Comparison of ENCODE assay signal across 27 mouse cellular contexts in the genomic region with DNA sequence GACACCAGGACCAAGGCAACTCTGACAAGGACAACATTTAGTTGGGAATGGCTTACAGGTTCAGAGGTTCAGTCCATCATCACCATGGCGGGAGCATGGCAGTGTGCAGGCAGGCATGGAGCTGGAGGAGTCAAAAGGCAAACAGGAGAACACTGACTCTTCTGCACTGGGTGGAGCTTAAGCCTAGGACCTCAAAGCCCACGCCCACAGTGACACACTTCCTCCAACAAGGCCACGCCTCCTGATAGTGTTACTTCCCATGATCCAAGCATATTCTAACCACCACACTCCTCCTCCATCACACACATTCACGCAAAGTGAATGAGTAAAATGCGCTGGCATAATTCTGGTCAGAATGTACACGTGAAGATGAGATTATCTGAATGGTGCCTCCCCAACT. TPM values are rescaled to one million over a fixed set of nuclear protein-coding genes. Genes with fewer than 3 reads are reported as not detected.
DNase-seq lines count a peak whose midpoint lies in the region; ATAC-seq lines count a peak whose summit lies in the region.
"Had no signal": no experiment of that assay in that cellular context is flagged by ENCODE, and none has a peak within 500 bp of the region (broad histone marks: within the 10 kb centered on the region; RNA-seq: fewer than 3 reads in every experiment).

No protein-coding gene starts in this region.

- no peak overlapping the region for H3K4me2 ChIP-seq in midbrain, embryonic 13.5 days (replicated peaks)
- no peak overlapping the region for H3K4me2 ChIP-seq in forebrain, embryonic 16.5 days (ENCODE audit: low read length)
- H3K4me2 ChIP-seq: embryonic facial prominence, embryonic 12.5 days; forebrain, embryonic 13.5 days; forebrain, embryonic 15.5 days had no signal

- peaks cover 13% of the 10 kb centered on the region for H3K4me1 ChIP-seq in midbrain, embryonic 13.5 days (replicated peaks)
- peaks cover 19% of the 10 kb centered on the region for H3K4me1 ChIP-seq in forebrain, embryonic 16.5 days (replicated peaks; ENCODE audit: control insufficient read depth, insufficient read depth, low read length)

- no peaks in the 10 kb centered on the region for H3K36me3 ChIP-seq in midbrain, embryonic 13.5 days
- no peaks in the 10 kb centered on the region for H3K36me3 ChIP-seq in forebrain, embryonic 16.5 days (ENCODE audit: control insufficient read depth, insufficient read depth)
- H3K36me3 ChIP-seq: embryonic facial prominence, embryonic 10.5 days; embryonic facial prominence, embryonic 12.5 days; forebrain, embryonic 15.5 days had no signal

- no peak overlapping the region for H3K9ac ChIP-seq in midbrain, embryonic 13.5 days (replicated peaks)
- no peak overlapping the region for H3K9ac ChIP-seq in forebrain, embryonic 16.5 days (replicated peaks; ENCODE audit: low read depth, low read length)
- H3K9ac ChIP-seq: embryonic facial prominence, embryonic 12.5 days; forebrain, embryonic 13.5 days; forebrain, embryonic 15.5 days had no signal

- peak; percentile 6 for DNase-seq in retina, postnatal 1 day
- no peak for DNase-seq in retina, embryonic 14.5 days (ENCODE audit: low spot score)
- DNase-seq in ES-CJ7 (ENCODE audit: low read depth, low spot score) = peak; percentile 51
- peak; percentile 77 for DNase-seq in R1 (ENCODE audit: low read depth, low spot score)
- no peak for DNase-seq in right cerebral cortex, adult 18-20 months
- DNase-seq: adrenal gland, adult 8-10 months; adrenal gland, postnatal 14 days; adrenal gland, postnatal 36 days; B cell, adult 2 months; cerebellum, adult 11-12 months; cerebellum, adult 2 months; cerebellum, adult 9-10 months; cerebellum, postnatal 10 days; cerebellum, postnatal 25 days had no signal

- 86% methylated on average over 6 of the region's 6 CpGs for WGBS in midbrain, embryonic 13.5 days
- 89% methylated on average over 6 of the region's 6 CpGs for WGBS in forebrain, embryonic 16.5 days

- no peak overlapping the region for H3K4me3 ChIP-seq in midbrain, embryonic 13.5 days (replicated peaks)
- H3K4me3 ChIP-seq in forebrain, embryonic 16.5 days (replicated peaks; ENCODE audit: low read length) = no peak overlapping the region
- H3K4me3 ChIP-seq: embryonic facial prominence, embryonic 10.5 days; embryonic facial prominence, embryonic 12.5 days; forebrain, embryonic 13.5 days; forebrain, embryonic 15.5 days had no signal

- H3K27me3 ChIP-seq in midbrain, embryonic 13.5 days = peaks cover 35% of the 10 kb centered on the region
- H3K27me3 ChIP-seq in forebrain, embryonic 16.5 days (replicated peaks; ENCODE audit: control insufficient read depth, insufficient read depth, low read length) = no peaks in the 10 kb centered on the region
- H3K27me3 ChIP-seq: CH12.LX; forebrain, embryonic 15.5 days; Patski had no signal

- no peak overlapping the region for H3K27ac ChIP-seq in midbrain, embryonic 13.5 days
- no peak overlapping the region for H3K27ac ChIP-seq in forebrain, embryonic 16.5 days (ENCODE audit: low read length)
- H3K27ac ChIP-seq: embryonic facial prominence, embryonic 10.5 days; embryonic facial prominence, embryonic 12.5 days; forebrain, embryonic 13.5 days; forebrain, embryonic 15.5 days had no signal

- no peaks in the 10 kb centered on the region for H3K9me3 ChIP-seq in midbrain, embryonic 13.5 days
- no peaks in the 10 kb centered on the region for H3K9me3 ChIP-seq in forebrain, embryonic 16.5 days (ENCODE audit: control insufficient read depth, low read length)
- H3K9me3 ChIP-seq: embryonic facial prominence, embryonic 10.5 days; embryonic facial prominence, embryonic 12.5 days; forebrain, embryonic 13.5 days; forebrain, embryonic 15.5 days had no signal

- 0 out of 2 replicates have a peak, but pooled peaks have one; percentile 23 for ATAC-seq in megakaryocyte progenitor cell, adult 5-6 weeks (replicated peaks; ENCODE audit: poor library complexity)
- ATAC-seq in midbrain, embryonic 13.5 days = no peak
- no peak for ATAC-seq in forebrain, embryonic 16.5 days
- ATAC-seq: activated CD4-positive, CD25-positive, alpha-beta regulatory T cell, adult 4 months; CD4-positive, CD25-positive, alpha-beta regulatory T cell, adult 4 months; forebrain, embryonic 13.5 days; forebrain, embryonic 15.5 days; Patski had no signal

RNA-seq across cellular contexts. Expression of gene Ostm1, which starts 56.2 kb away (rescaled TPM):
- total RNA-seq in megakaryocyte progenitor cell, adult 5-6 weeks (2015) = 40.5 and 42.3 TPM in 2 replicates
- total RNA-seq in megakaryocyte progenitor cell, adult 5-6 weeks (2017) = 46.4 and 47.3 TPM in 2 replicates
- polyA plus RNA-seq in midbrain, embryonic 13.5 days (2015; fragmentation: Nextera tagmentation; extraction: Ambion mirVana) = 35.6 and 37.4 TPM in 2 replicates
- polyA plus RNA-seq in forebrain, embryonic 16.5 days (2015; fragmentation: Nextera tagmentation; extraction: Ambion mirVana) = 44.9 and 49.3 TPM in 2 replicates

RNA-seq across cellular contexts. Expression of gene Nr2e1, which starts 56.4 kb away (rescaled TPM):
- total RNA-seq in megakaryocyte progenitor cell, adult 5-6 weeks (2015) = not detected in 2 replicates
- total RNA-seq in megakaryocyte progenitor cell, adult 5-6 weeks (2017) = not detected in 2 replicates
- 14.8 and 16.9 TPM in 2 replicates for polyA plus RNA-seq in midbrain, embryonic 13.5 days (2015; fragmentation: Nextera tagmentation; extraction: Ambion mirVana)
- 31.2 and 33.8 TPM in 2 replicates for polyA plus RNA-seq in forebrain, embryonic 16.5 days (2015; fragmentation: Nextera tagmentation; extraction: Ambion mirVana)
- total RNA-seq: adrenal gland, adult 18-20 months; adrenal gland, adult 8-10 months; adrenal gland, postnatal 14 days; adrenal gland, postnatal 36 days; CH12.LX; ES-E14 had no signal
- polyA plus RNA-seq: activated CD4-positive, CD25-positive, alpha-beta regulatory T cell, adult 4 months; CD4-positive, CD25-positive, alpha-beta regulatory T cell, adult 4 months; Patski had no signal

Comparison
In these comparisons a context has a peak if more than half of its experiments do, and no peak if none do; other contexts are left out.
1. DNase-seq: peak in retina, postnatal 1 day (single experiment), ES-CJ7 (single experiment) and R1 (single experiment); none in retina, embryonic 14.5 days (single experiment) and right cerebral cortex, adult 18-20 months (single experiment).